Mouse (Mus musculus): ENCODE results near the gene Hoxa5. TPM values are rescaled to one million over a fixed set of nuclear protein-coding genes. Genes with fewer than 3 reads are reported as not detected.

Gene Hoxa5
- total and polyA plus RNA-seq, 3 experiments, result 0.26 to 0.96 (median 0.45) TPM

- DNase-seq, result peak in 1 of 2 experiments; percentile 16
- Histone ChIP-seq H3K79me2 (replicated peaks; ENCODE audit: control insufficient read depth, insufficient read depth, low read length) (no peaks in the 10 kb centered on the region), H3K27ac (no peak overlapping the region), H3K4me3 (no peak overlapping the region), H3K4me1 (ENCODE audit: control insufficient read depth, insufficient read depth, low read length) (peaks cover 1% of the 10 kb centered on the region; the same call in 1 of the 2 replicates), H3K27me3 (ENCODE audit: control insufficient read depth, insufficient read depth, low read length) (peaks cover 45% of the 10 kb centered on the region), H3K9ac (ENCODE audit: low read depth, low read length) (no peak overlapping the region), H3K36me3 (ENCODE audit: control insufficient read depth, insufficient read depth, low read length) (no peaks in the 10 kb centered on the region)
- WGBS, result 5% methylated on average over 69 of the region's 69 CpGs
- intact Hi-C loops (cut with DNase I), result no loop called here
- TF ChIP-seq CTCF (IDR thresholded peaks at IDR 0.05), result no peak
- TF ChIP-seq EP300 (IDR thresholded peaks at IDR 0.05; ENCODE audit: insufficient read depth, low read depth, low read length), result no peak
- no peak for TF ChIP-seq POLR2A (IDR thresholded peaks at IDR 0.05; ENCODE audit: insufficient read depth, low read depth, low read length)
These were observed 21.5 kb upstream of the Hoxa5 start for GRCm38 (mm10) chr6:52225612-52226568.

DNA sequence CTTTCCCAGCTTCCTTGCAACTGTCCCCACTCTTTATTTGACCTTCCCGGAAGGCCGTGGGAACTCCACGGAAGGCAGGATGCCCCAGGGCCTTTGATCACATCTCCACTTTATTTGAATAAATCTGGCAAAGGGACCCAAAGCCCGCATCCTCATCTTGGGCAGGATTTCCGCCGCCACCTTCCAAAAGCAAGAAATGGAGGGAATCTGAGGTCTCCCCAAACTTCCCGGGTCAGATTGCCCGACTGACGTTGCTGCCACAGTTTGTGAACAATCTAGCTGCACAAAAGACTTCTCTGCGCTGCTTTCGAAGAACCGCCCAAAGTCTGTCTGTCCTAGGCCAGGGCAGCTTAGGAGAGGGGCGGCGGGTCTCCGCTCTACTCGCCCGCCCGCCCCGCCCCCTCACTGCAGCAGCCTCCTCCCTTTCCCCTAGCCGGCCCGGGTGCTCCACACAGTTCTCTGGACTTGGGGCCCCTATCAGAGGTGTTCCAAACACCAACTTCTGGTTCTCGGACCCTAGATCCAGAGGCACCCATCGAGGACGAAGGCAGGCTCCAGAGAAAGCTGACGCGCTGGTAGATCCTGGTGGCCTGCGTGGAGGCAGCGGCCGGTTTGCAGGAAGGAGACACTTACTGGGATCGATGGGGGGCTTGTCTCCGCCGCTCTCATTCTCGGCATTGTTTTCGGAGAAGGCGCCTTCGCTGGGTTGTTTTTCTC, 20.7 kb upstream of the Hoxa5 start:
- H3K27ac ChIP-seq, result no peak overlapping the region
- H3K79me2 ChIP-seq (replicated peaks; ENCODE audit: control insufficient read depth, insufficient read depth, low read length), result no peaks in the 10 kb centered on the region
- no peak overlapping the region for H3K9ac ChIP-seq (ENCODE audit: low read depth, low read length)
- H3K36me3 ChIP-seq (ENCODE audit: control insufficient read depth, insufficient read depth, low read length), result no peaks in the 10 kb centered on the region
- H3K27me3 ChIP-seq (ENCODE audit: control insufficient read depth, insufficient read depth, low read length), result peaks cover 39% of the 10 kb centered on the region
- 3% methylated on average over 36 of the region's 36 CpGs for WGBS
- H3K4me1 ChIP-seq (ENCODE audit: control insufficient read depth, insufficient read depth, low read length), result peaks cover 1% of the 10 kb centered on the region; the same call in 1 of the 2 replicates
- no peak for DNase-seq
- TF ChIP-seq POLR2A (IDR thresholded peaks at IDR 0.05; ENCODE audit: insufficient read depth, low read depth, low read length) (no peak), EP300 (IDR thresholded peaks at IDR 0.05; ENCODE audit: insufficient read depth, low read depth, low read length) (no peak), CTCF (IDR thresholded peaks at IDR 0.05) (no peak)
- H3K4me3 ChIP-seq, result no peak overlapping the region
- intact Hi-C loops (cut with DNase I), result loop anchor here (5.0 kb wide), 2 partner anchors 348 to 843 kb away; no protein-coding TSS in a partner anchor

- TF ChIP-seq POLR2A (IDR thresholded peaks at IDR 0.05; ENCODE audit: insufficient read depth, low read depth, low read length) (no peak), CTCF (IDR thresholded peaks at IDR 0.05) (no peak), EP300 (IDR thresholded peaks at IDR 0.05; ENCODE audit: insufficient read depth, low read depth, low read length) (no peak)
- intact Hi-C loops (cut with DNase I), result loop anchor here (5.0 kb wide), 2 partner anchors 347 to 842 kb away; no protein-coding TSS in a partner anchor
- Histone ChIP-seq H3K4me1 (ENCODE audit: control insufficient read depth, insufficient read depth, low read length) (peaks cover 1% of the 10 kb centered on the region; the same call in 1 of the 2 replicates), H3K79me2 (replicated peaks; ENCODE audit: control insufficient read depth, insufficient read depth, low read length) (no peaks in the 10 kb centered on the region), H3K27me3 (ENCODE audit: control insufficient read depth, insufficient read depth, low read length) (peaks cover 35% of the 10 kb centered on the region), H3K9ac (ENCODE audit: low read depth, low read length) (no peak overlapping the region), H3K27ac (no peak overlapping the region), H3K36me3 (ENCODE audit: control insufficient read depth, insufficient read depth, low read length) (no peaks in the 10 kb centered on the region), H3K4me3 (no peak overlapping the region)
- 12% methylated on average over 24 of the region's 24 CpGs for WGBS
- no peak for DNase-seq
These were observed 19.8 kb upstream of the Hoxa5 start for GRCm38 (mm10) chr6:52223939-52224760.

- H3K4me3 ChIP-seq, result no peak overlapping the region
- DNase-seq, result no peak
These were observed 18.3 kb upstream of the Hoxa5 start for GRCm38 (mm10) chr6:52222729-52223128.

More at GRCm38 (mm10) chr6:52222729-52223128, 18.3 kb upstream of the Hoxa5 start:
- Histone ChIP-seq H3K27ac (no peak overlapping the region), H3K4me1 (ENCODE audit: control insufficient read depth, insufficient read depth, low read length) (peaks cover 1% of the 10 kb centered on the region; the same call in 1 of the 2 replicates), H3K9ac (ENCODE audit: low read depth, low read length) (no peak overlapping the region), H3K36me3 (ENCODE audit: control insufficient read depth, insufficient read depth, low read length) (no peaks in the 10 kb centered on the region), H3K79me2 (replicated peaks; ENCODE audit: control insufficient read depth, insufficient read depth, low read length) (no peaks in the 10 kb centered on the region), H3K27me3 (ENCODE audit: control insufficient read depth, insufficient read depth, low read length) (peaks cover 38% of the 10 kb centered on the region)
- WGBS, result 48% methylated on average over 13 of the region's 13 CpGs
- TF ChIP-seq CTCF (IDR thresholded peaks at IDR 0.05) (no peak), EP300 (IDR thresholded peaks at IDR 0.05; ENCODE audit: insufficient read depth, low read depth, low read length) (no peak), POLR2A (IDR thresholded peaks at IDR 0.05; ENCODE audit: insufficient read depth, low read depth, low read length) (no peak)
- intact Hi-C loops (cut with DNase I), result loop anchor here (5.0 kb wide), 2 partner anchors 345 to 840 kb away; no protein-coding TSS in a partner anchor
